Mouse (Mus musculus) forebrain, embryonic 15.5 days (tissue): ENCODE data around the gene Zfp426. TPM values are rescaled to one million over a fixed set of nuclear protein-coding genes. Genes with fewer than 3 reads are reported as not detected.

Source experiments
- ATAC-seq: fragments of 200-750 bp; cut with Nextera tagmentation; replicated peaks from 2 replicates; pipeline ENCODE4 v1.8.0; 2017; ENCODE audit warnings: mild to moderate bottlenecking, moderate TSS enrichment, moderate library complexity
- H3K27ac ChIP-seq: fragments of 300-500 bp; sonication (generic); replicated peaks from 2 replicates; pipeline ENCODE4 v1.5.1; 2015; ENCODE audit warnings: mild to moderate bottlenecking, inconsistent platforms
- H3K27me3 ChIP-seq: fragments of 300-500 bp; sonication (generic); 2 replicates; pipeline ENCODE4 v1.6.1; 2015; ENCODE audit warnings: inconsistent platforms
- H3K36me3 ChIP-seq: fragments of 300-500 bp; sonication (generic); 2 replicates; pipeline ENCODE4 v1.6.1; 2015; ENCODE audit warnings: mild to moderate bottlenecking, inconsistent platforms
- H3K4me1 ChIP-seq: fragments of 300-500 bp; sonication (generic); 2 replicates; pipeline ENCODE4 v1.6.1; 2015; ENCODE audit warnings: inconsistent platforms
- H3K4me2 ChIP-seq: fragments of 300-500 bp; sonication (generic); replicated peaks from 2 replicates; pipeline ENCODE4 v1.6.1; 2015; ENCODE audit warnings: mild to moderate bottlenecking, inconsistent platforms
- H3K4me3 ChIP-seq: fragments of 300-500 bp; sonication (generic); 2 replicates; pipeline ENCODE4 v1.5.1; 2015; ENCODE audit warnings: mild to moderate bottlenecking, inconsistent platforms
- H3K9ac ChIP-seq: fragments of 300-500 bp; sonication (generic); replicated peaks from 2 replicates; pipeline ENCODE4 v1.6.1; 2015; ENCODE audit warnings: mild to moderate bottlenecking, inconsistent platforms
- H3K9me3 ChIP-seq: fragments of 300-500 bp; sonication (generic); 2 replicates; pipeline ENCODE4 v1.6.1; 2016; ENCODE audit warnings: inconsistent platforms
- WGBS: fragments of 180-500 bp; shearing (Covaris S2); methylation state at CpG from one replicate; pipeline ENCODE4 v1.1.7; 2015; ENCODE audit warnings: mixed read lengths; 5-methylcytosine and 5-hydroxymethylcytosine counted together
- polyA plus RNA-seq: library from polyadenylated mRNA; unstranded; fragments of >200 nt; fragmentation: Nextera tagmentation; extraction: Ambion mirVana; gene quantifications from 2 replicates; pipeline ENCODE4 v1.2.1, GENCODE M21; 2015

Zfp426 gene
- polyA plus RNA-seq, 1 experiment from 2014 or later: 34.0 TPM

DNA sequence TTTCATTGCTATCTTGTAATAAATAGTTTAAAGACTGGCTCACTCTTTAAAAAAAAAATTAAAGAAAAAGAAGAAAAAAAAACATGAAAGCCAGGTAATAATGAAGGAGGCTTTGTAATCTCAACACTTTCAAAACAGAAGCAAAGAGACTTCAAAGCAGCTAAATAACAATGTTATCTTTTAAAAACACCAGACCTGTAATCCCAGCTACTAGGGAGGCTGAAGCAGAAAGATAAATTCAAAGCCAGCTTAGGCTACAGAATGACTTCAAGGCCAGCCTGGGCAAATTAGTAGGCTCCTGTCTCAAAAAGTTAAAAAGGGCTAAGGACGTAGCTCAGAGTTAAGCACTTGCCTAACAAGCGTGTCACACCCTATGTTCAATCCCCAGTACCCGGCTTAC lies 17.1 kb upstream of the Zfp426 start:
- peaks cover 40% of the 10 kb centered on the region for H3K36me3 ChIP-seq
- ATAC-seq: no peak
- no peaks in the 10 kb centered on the region for H3K9me3 ChIP-seq
- H3K27ac ChIP-seq: no peak overlapping the region
- no peaks in the 10 kb centered on the region for H3K27me3 ChIP-seq
- H3K4me1 ChIP-seq: peaks cover 14% of the 10 kb centered on the region
- WGBS: 70% methylated on average over 3 of the region's 3 CpGs
- H3K4me3 ChIP-seq: no peak overlapping the region
- H3K4me2 ChIP-seq: no peak overlapping the region
- no peak overlapping the region for H3K9ac ChIP-seq

DNA sequence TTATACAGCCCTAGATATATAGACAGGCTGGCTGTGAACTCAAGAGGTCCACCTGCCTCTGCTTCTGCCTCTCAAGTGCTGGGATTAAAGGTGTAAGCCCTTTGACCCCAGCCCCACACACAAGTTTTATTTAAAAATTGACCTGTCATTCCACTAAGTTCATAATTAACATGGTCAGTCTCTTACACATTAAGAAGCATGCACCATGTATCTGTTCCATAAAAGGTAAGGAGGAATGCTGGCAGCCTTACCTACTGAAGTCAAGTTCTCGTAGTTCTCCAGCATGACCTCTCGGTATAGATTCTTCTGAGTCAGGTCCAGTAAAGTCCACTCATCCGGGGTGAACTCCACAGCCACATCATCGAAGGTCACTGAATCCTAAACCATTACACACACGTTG lies 12.3 kb upstream of the Zfp426 start:
- H3K4me2 ChIP-seq: no peak overlapping the region
- H3K4me1 ChIP-seq: no peaks in the 10 kb centered on the region
- 94% methylated on average over 5 of the region's 5 CpGs for WGBS
- no peak overlapping the region for H3K27ac ChIP-seq
- H3K9me3 ChIP-seq: no peaks in the 10 kb centered on the region
- H3K4me3 ChIP-seq: no peak overlapping the region
- peaks cover 72% of the 10 kb centered on the region for H3K36me3 ChIP-seq
- H3K27me3 ChIP-seq: no peaks in the 10 kb centered on the region
- H3K9ac ChIP-seq: no peak overlapping the region
- no peak for ATAC-seq

DNA sequence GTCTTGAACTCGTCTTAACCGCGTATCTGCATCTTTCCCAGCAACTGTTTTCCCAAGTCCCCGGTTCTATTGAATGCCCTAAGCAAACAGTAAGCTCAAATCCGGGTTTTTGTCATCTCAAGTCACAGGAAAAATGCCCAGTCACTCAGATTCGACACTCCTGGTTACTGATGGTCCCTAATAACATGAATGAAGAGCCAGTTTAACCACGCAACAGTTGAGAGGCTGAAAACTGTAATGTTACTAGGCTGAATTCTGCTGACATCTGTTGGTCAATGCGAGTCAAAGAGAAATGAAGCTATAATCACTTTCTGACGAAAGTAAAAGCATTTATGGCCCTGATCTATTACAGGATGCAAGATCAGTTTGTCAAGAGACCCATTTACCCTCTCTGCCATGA lies 735 bp upstream of the Zfp426 start:
- WGBS: 7% methylated on average over 9 of the region's 9 CpGs
- H3K27ac ChIP-seq: peak overlapping the region; percentile 98
- H3K4me3 ChIP-seq: peak overlapping the region; percentile 100
- no peaks in the 10 kb centered on the region for H3K27me3 ChIP-seq
- peak overlapping the region; percentile 97 for H3K9ac ChIP-seq
- peak overlapping the region; percentile 75 for H3K4me2 ChIP-seq
- peaks cover 39% of the 10 kb centered on the region for H3K4me1 ChIP-seq
- H3K9me3 ChIP-seq: no peaks in the 10 kb centered on the region
- ATAC-seq: no peak
- H3K36me3 ChIP-seq: peaks cover 30% of the 10 kb centered on the region

DNA sequence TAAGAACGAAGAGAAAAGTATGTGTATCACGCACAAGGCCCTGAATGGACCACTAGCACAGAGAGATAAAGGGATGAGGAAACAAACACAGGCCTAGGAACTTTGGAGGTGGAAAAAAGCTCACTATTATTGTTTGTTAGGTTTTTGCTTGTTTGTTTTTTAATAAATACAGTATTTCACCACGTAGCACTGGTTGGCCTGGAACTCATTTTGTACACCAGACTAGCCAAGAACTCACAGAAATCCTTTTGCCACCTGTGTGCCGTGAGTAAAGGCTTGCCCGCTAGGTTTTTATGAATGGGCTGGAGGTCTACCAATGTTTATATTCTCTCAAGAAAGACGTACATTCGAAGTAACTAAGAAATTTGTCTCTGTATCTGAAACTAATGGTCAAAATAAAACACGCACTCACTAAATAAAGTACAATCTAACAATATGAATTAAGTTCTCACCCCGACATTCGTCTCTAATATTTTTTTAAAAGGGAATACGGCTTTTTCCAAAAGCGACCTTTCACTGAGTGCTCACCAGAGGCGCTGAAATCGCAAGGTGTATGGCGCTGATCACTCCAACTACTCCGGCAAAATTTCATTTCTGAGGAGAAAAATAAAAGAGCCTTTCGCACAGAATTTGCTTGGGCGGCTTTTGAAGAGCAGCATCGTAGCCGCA lies 554 bp downstream of the Zfp426 start:
- Histone ChIP-seq H3K4me2 (peak overlapping the region; percentile 75), H3K4me3 (peak overlapping the region; percentile 100), H3K27me3 (no peaks in the 10 kb centered on the region), H3K9me3 (no peaks in the 10 kb centered on the region), H3K9ac (peak overlapping the region; percentile 97), H3K27ac (peak overlapping the region; percentile 98), H3K4me1 (peaks cover 39% of the 10 kb centered on the region), H3K36me3 (peaks cover 17% of the 10 kb centered on the region)
- no peak for ATAC-seq
- 9% methylated on average over 20 of the region's 20 CpGs for WGBS

DNA sequence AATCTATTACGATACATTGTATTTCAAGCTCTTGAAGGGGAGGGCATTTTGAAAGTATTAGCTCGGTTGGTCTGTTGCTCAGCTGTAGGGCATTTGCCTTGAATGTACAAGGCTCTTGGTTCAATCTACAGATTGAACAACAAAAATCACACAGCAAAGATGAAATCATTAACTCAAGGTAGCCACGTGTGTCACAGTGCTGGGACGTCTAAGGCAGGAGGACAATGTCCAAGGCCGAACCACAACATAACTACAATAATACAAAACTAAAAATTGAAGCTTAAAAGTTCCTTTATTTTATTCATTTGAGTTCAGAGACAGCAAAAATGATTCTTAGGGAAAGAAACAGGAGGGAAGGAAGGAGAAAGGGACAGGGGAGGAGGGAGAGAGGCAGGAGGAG lies 3.0 kb downstream of the Zfp426 start:
- Histone ChIP-seq H3K9ac (no peak overlapping the region), H3K4me3 (no peak overlapping the region), H3K9me3 (no peaks in the 10 kb centered on the region), H3K27ac (no peak overlapping the region), H3K36me3 (peaks cover 17% of the 10 kb centered on the region), H3K27me3 (no peaks in the 10 kb centered on the region), H3K4me2 (no peak overlapping the region), H3K4me1 (peaks cover 39% of the 10 kb centered on the region)
- ATAC-seq: no peak
- WGBS: 94% methylated on average over 5 of the region's 5 CpGs

DNA sequence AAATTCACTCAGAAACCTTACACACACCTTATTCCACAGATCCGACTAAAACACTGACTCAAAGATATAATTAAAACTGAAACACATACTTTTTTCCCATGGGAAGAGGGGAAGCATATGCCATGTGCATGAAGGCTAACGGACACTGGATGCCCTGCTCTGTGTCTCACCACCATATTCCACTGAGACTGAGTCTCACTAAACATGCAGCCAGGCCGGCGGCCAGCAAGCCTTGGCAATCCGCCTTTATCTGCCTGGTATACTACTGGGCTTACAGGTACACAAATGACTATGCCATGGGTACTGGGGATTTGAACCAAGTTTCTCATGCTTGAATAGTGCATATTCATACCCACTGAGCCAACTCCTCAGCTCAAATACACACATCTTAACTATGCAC lies 13.2 kb downstream of the Zfp426 start:
- no peak overlapping the region for H3K9ac ChIP-seq
- H3K27me3 ChIP-seq: no peaks in the 10 kb centered on the region
- no peak overlapping the region for H3K4me2 ChIP-seq
- H3K9me3 ChIP-seq: no peaks in the 10 kb centered on the region
- H3K4me1 ChIP-seq: no peaks in the 10 kb centered on the region
- H3K36me3 ChIP-seq: peaks cover 62% of the 10 kb centered on the region
- no peak overlapping the region for H3K4me3 ChIP-seq
- H3K27ac ChIP-seq: no peak overlapping the region
- no peak for ATAC-seq
- 88% methylated on average over 5 of the region's 5 CpGs for WGBS

DNA sequence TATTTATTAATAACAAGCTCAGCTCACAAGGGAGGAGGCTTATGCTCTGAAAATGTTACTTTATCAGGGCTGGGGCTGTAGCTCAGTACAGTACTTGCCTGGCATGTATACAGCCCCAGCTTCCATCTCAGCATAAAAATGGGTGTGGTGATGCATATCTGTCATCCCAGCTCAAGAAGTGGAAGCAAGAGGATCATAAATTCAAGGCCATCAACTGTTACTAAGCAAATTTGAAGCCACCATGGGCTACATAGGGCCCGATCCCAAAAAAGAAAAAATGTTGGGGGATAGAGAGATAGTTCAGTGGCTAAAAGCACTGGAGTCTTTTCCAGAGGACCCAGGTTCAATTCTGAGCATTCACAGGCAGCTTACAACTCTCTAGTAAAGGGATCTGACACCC lies 15.9 kb downstream of the Zfp426 start:
- WGBS: 97% methylated on average over 1 of the region's 1 CpGs
- no peak overlapping the region for H3K9ac ChIP-seq
- no peaks in the 10 kb centered on the region for H3K27me3 ChIP-seq
- H3K4me1 ChIP-seq: no peaks in the 10 kb centered on the region
- no peak overlapping the region for H3K4me3 ChIP-seq
- no peak overlapping the region for H3K27ac ChIP-seq
- H3K4me2 ChIP-seq: no peak overlapping the region
- no peak for ATAC-seq
- H3K9me3 ChIP-seq: no peaks in the 10 kb centered on the region
- H3K36me3 ChIP-seq: peaks cover 69% of the 10 kb centered on the region

DNA sequence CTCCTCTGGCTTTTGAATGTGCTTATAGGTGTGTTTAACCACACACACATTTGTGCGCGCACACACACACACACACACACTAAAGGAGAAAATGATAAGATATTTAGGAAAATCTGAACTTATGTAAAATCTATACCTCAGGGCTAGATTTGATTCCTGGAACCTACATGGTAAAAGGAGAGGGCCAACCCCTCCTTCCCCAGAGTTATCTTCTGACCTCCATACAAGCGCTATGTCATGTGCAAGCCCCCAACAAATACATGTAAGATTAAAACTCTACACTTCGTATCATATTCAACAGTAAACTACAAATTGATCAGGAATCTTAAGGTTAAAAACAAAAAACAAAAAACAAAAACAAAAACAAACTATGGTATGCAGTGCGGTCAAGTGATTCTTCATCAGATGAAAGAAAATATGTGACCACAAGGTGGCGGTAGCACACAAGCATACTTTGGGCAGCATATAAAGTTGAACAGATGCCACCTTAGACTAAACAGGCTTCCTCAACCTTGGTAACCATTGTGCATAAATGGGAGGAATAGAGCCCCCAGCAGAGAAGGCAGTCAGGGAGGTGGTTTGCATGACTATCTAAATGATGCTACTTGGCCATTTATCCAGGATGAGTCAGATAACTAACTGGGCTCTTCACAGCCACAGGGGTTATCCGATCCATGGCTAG lies 25.6 kb downstream of the Zfp426 start:
- WGBS: 53% methylated on average over 7 of the region's 7 CpGs
- Histone ChIP-seq H3K27ac (0 out of 2 replicates have a peak overlapping the region, but pooled peaks have one; percentile 0), H3K4me1 (0 out of 2 replicates have a peak, but pooled peaks cover 2% of the 10 kb centered on the region), H3K4me3 (no peak overlapping the region), H3K27me3 (no peaks in the 10 kb centered on the region; the same call in 1 of the 2 replicates), H3K9me3 (no peaks in the 10 kb centered on the region), H3K4me2 (no peak overlapping the region), H3K36me3 (peaks cover 36% of the 10 kb centered on the region), H3K9ac (no peak overlapping the region)
- ATAC-seq: peak; percentile 61

DNA sequence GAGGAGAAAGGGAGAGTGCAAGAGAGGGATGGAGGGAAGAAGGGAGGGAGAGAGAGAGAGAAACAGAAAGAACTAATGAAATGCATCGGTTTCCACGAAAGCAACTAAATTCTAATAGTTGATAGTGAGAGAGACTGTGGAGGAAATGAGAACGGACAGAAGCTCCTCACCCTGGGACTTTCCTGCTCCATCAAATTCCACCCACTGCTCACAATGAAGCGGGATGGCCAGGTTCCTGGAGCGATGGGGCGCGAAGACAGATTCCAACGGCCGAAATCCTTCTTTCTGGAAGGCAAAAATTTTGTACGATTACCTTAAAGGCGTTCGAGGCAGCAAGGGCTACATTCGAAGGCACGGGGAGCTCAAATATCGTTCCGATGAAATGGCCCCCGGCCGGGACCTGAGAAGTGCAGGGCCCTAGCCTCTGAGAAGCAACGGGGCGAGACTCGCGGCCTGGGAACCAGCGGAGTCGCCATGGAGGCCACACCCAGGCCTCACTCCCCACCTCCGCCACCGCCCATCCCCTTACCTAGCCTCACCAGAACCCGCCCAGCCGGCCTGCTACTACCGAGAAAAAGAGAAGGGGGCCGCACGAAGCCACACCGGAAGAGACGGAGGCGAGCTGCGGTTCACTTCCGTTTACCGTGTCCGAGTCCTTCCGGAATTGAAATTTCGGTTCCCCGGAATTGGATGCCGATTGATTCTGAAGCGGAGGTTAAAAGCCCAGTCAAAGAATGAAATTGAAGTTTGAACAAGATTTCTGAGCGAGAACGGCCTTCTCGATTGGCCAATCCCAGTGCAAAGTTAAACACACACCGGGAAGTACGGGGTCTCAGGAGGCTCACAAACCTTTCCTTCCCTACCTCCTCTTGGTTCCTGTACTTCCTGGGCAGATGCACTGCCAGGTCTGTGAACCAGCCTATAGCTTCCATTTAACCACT lies 32.9 kb downstream of the Zfp426 start, which contains the start of gene Zfp26:
Gene Zfp26 (minus strand): TSS at position 786 of the 941 bp plus-strand sequence.
- Histone ChIP-seq H3K4me3 (peak within 1 kb of the TSS; percentile 87), H3K4me2 (peak within 1 kb of the TSS; percentile 66), H3K27me3 (no peaks in the 10 kb centered on the region; the same call in 1 of the 2 replicates), H3K27ac (peak within 1 kb of the TSS; percentile 86), H3K9ac (peak within 1 kb of the TSS; percentile 76), H3K4me1 (peaks cover 23% of the 10 kb centered on the region), H3K36me3 (peaks cover 25% of the 10 kb centered on the region), H3K9me3 (no peaks in the 10 kb centered on the region)
- peak; percentile 92 for ATAC-seq
- WGBS: under 1% methylated on average over 48 of the region's 48 CpGs

DNA sequence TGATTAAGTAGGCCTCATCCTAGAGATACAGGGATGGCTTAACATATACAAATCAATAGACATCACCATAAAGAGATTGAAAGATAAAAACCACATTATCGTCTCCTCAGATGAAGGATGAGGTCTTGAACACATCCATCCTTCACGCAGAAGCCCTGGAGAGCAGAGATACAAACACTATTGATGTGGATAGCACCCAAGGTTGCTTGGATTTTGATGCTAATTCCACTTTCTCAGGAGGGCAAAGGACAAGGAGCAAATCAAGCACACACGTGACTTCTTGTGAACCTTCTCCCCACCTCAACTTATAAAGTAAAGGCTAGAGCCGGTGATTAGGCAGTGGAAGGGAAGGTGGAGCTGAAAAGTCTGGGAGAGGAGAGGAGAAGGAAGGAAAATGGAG lies 38.9 kb downstream of the Zfp426 start:
- no peak for ATAC-seq
- Histone ChIP-seq H3K36me3 (peaks cover 41% of the 10 kb centered on the region), H3K9me3 (no peaks in the 10 kb centered on the region), H3K27ac (no peak overlapping the region), H3K27me3 (no peaks in the 10 kb centered on the region), H3K9ac (no peak overlapping the region), H3K4me2 (no peak overlapping the region), H3K4me1 (peaks cover 12% of the 10 kb centered on the region), H3K4me3 (no peak overlapping the region)
- WGBS: 95% methylated on average over 4 of the region's 4 CpGs

DNA sequence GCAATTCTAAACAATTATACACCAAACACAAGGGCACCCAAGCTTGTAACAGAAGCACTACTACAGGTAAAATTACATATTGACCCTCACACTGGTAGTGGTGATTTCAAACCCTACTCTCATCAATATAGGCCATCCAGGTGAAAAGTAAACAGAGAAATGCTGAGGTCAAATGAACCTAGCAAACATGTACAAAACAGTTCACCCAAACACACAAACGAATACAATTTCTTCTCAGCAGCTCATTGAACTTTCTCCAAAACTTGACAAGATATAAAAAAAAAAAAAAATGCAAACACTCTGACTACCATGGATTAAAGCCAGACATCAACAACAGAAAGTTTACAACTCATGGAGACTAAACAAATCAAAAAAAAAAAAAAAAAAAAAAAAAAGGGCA lies 41.1 kb downstream of the Zfp426 start:
- H3K4me1 ChIP-seq: peaks cover 4% of the 10 kb centered on the region; the same call in 1 of the 2 replicates
- no peak overlapping the region for H3K27ac ChIP-seq
- H3K27me3 ChIP-seq: no peaks in the 10 kb centered on the region
- H3K9ac ChIP-seq: no peak overlapping the region
- no peak overlapping the region for H3K4me3 ChIP-seq
- no peaks in the 10 kb centered on the region for H3K9me3 ChIP-seq
- peaks cover 40% of the 10 kb centered on the region for H3K36me3 ChIP-seq
- ATAC-seq: no peak
- no peak overlapping the region for H3K4me2 ChIP-seq
- 92% methylated on average over 1 of the region's 1 CpGs for WGBS
